Mouse (Mus musculus): ENCODE measurements around the gene Pias4. TPM values are rescaled to one million over a fixed set of nuclear protein-coding genes. Genes with fewer than 3 reads are reported as not detected.

Pias4 gene
- total and polyA plus RNA-seq, 3 experiments = 21.0 to 40.4 TPM; not detected in 1

DNA sequence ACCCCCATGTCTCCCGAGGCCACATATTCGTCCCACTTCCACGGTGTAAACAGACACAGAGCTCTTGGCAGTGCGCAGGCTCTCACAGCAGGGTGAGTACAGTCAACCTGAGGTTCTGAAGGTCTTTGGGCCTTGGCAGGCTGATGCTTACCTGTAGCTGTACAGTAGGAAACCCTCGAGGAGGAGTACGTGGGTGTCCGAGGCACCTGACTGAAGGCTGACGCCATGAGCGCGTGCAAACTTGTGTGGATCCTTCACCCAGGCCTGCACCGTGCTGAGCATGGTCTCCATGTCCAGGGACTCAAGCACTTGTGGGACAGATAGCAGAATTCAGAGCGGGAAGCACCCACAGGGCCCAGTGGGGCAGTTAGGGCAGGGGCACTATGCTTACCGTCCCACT is 32.4 kb upstream of the Pias4 start:
- Histone ChIP-seq H3K9me3 (replicated peaks; ENCODE audit: insufficient read depth, low read length) (no peaks in the 10 kb centered on the region), H3K27me3 (ENCODE audit: control insufficient read depth in 1 of 2, insufficient read depth in 2 of 2, low read length in 2 of 2) (no peaks in the 10 kb centered on the region), H3K4me1 (ENCODE audit: control insufficient read depth in 1 of 2, insufficient read depth in 2 of 2, low read length in 2 of 2) (peaks cover 0 to 6% of the 10 kb centered on the region in 2 experiments; a peak in 1 of 4 replicates), H3K36me3 (ENCODE audit: control insufficient read depth in 1 of 2, insufficient read depth in 2 of 2, low read length in 2 of 2) (no peaks in the 10 kb centered on the region; a peak in 1 of 4 replicates), H3K9ac (ENCODE audit: control insufficient read depth, low read depth, low read length, poor library complexity, severe bottlenecking) (no peak overlapping the region), H3K27ac (ENCODE audit: control insufficient read depth, low read depth, low read length) (no peak overlapping the region), H3K79me2 (ENCODE audit: control insufficient read depth, insufficient read depth, low read length, poor library complexity) (no peaks in the 10 kb centered on the region), H3K4me3 (ENCODE audit: control insufficient read depth in 1 of 2, insufficient read depth in 1 of 2, low read depth in 2 of 2, low read length in 2 of 2) (no peak overlapping the region)
- DNase-seq (ENCODE audit: low read depth, low spot score) = no peak
- TF ChIP-seq NELFE (IDR thresholded peaks at IDR 0.05; ENCODE audit: low read depth, low read length) (no peak), MAFK (IDR thresholded peaks at IDR 0.05; ENCODE audit: borderline replicate concordance, low read depth, low read length) (no peak), ZKSCAN1 (IDR thresholded peaks at IDR 0.05; ENCODE audit: low read depth, low read length) (no peak), UBTF (IDR thresholded peaks at IDR 0.05; ENCODE audit: borderline replicate concordance, insufficient read depth, low read depth, low read length) (no peak), ZMIZ1 (IDR thresholded peaks at IDR 0.05; ENCODE audit: low read depth, low read length) (no peak), ELF1 (IDR thresholded peaks at IDR 0.05; ENCODE audit: low read depth, low read length) (no peak), RAD21 (IDR thresholded peaks at IDR 0.05; ENCODE audit: low read depth, low read length) (no peak)

DNA sequence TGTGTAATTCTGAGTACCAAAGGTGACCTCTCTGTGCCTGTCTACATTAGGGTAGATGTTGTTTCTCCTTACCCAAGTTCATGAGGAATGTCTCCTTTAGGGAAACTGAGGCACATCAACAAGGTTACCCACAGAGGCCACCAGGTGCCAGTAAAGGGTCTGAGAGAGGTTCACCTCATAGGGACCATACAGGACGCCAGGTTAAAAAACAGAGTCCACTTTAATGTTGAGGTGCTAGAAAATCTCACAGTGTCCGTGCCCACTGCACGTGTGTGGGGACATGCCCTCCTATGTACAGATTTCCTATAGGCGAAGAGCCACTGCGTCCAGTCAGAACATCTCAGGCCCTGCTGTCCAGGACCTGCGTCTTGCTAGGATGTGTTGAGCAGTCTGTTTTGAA is 31.3 kb upstream of the Pias4 start:
- H3K4me1 ChIP-seq (ENCODE audit: control insufficient read depth in 1 of 2, insufficient read depth in 2 of 2, low read length in 2 of 2) = peaks cover 0 to 6% of the 10 kb centered on the region in 2 experiments; a peak in 1 of 4 replicates
- DNase-seq (ENCODE audit: low read depth, low spot score) = no peak
- no peak overlapping the region for H3K9ac ChIP-seq (ENCODE audit: control insufficient read depth, low read depth, low read length, poor library complexity, severe bottlenecking)
- H3K27me3 ChIP-seq (ENCODE audit: control insufficient read depth in 1 of 2, insufficient read depth in 2 of 2, low read length in 2 of 2) = no peaks in the 10 kb centered on the region
- TF ChIP-seq GABPA (IDR thresholded peaks at IDR 0.05; ENCODE audit: low read depth, low read length) (no peak), TBP (IDR thresholded peaks at IDR 0.05; ENCODE audit: low read depth, low read length) (no peak), POLR2A (IDR thresholded peaks at IDR 0.05; ENCODE audit: control insufficient read depth in 1 of 2, insufficient read depth in 1 of 2, low read depth in 1 of 2, low read length in 2 of 2, poor library complexity in 1 of 2) (no peak), MAZ (IDR thresholded peaks at IDR 0.05; ENCODE audit: low read depth, low read length) (no peak), ELF1 (IDR thresholded peaks at IDR 0.05; ENCODE audit: low read depth, low read length) (no peak), GATA1 (IDR thresholded peaks at IDR 0.05; ENCODE audit: low read depth, low read length) (no peak), EP300 (IDR thresholded peaks at IDR 0.05; ENCODE audit: low read depth in 1 of 2, low read length in 2 of 2) (no peak), SMC3 (IDR thresholded peaks at IDR 0.05; ENCODE audit: low read depth, low read length) (no peak), NRF1 (IDR thresholded peaks at IDR 0.05; ENCODE audit: insufficient read depth, low read depth, low read length, poor library complexity, severe bottlenecking) (no peak), ZMIZ1 (IDR thresholded peaks at IDR 0.05; ENCODE audit: low read depth, low read length) (no peak), MAX (IDR thresholded peaks at IDR 0.05; ENCODE audit: low read length) (no peak), ZKSCAN1 (IDR thresholded peaks at IDR 0.05; ENCODE audit: low read depth, low read length) (no peak), POLR2AphosphoS2 (IDR thresholded peaks at IDR 0.05; ENCODE audit: low read length) (no peak), CHD2 (IDR thresholded peaks at IDR 0.05; ENCODE audit: low read length) (no peak), MAFK (IDR thresholded peaks at IDR 0.05; ENCODE audit: borderline replicate concordance, low read depth, low read length) (no peak), RCOR1 (IDR thresholded peaks at IDR 0.05; ENCODE audit: low read depth, low read length) (no peak)
- no peak overlapping the region for H3K4me3 ChIP-seq (ENCODE audit: control insufficient read depth in 1 of 2, insufficient read depth in 1 of 2, low read depth in 2 of 2, low read length in 2 of 2)
- H3K79me2 ChIP-seq (ENCODE audit: control insufficient read depth, insufficient read depth, low read length, poor library complexity) = no peaks in the 10 kb centered on the region
- H3K36me3 ChIP-seq (ENCODE audit: control insufficient read depth in 1 of 2, insufficient read depth in 2 of 2, low read length in 2 of 2) = no peaks in the 10 kb centered on the region; a peak in 1 of 4 replicates
- H3K27ac ChIP-seq (ENCODE audit: control insufficient read depth, low read depth, low read length) = no peak overlapping the region
- H3K9me3 ChIP-seq (replicated peaks; ENCODE audit: insufficient read depth, low read length) = no peaks in the 10 kb centered on the region

Measured in MEL (cell line).